Mouse (Mus musculus) hindlimb bud, embryonic 11.5 days (tissue): ENCODE measurements around the gene Arhgef12.
A peak's percentile ranks its signal among the peaks of the same experiment; 100 is the strongest.

Experiments used
- DNase-seq: peaks from one replicate; pipeline ENCODE4 v3.0.0-alpha.2; 2012; ENCODE audit warnings: low read depth, low spot score; ENCODE audit errors: extremely low spot score

The Arhgef12 gene

GRCm38 (mm10) chr9:43109125-43109524, 2.1 kb upstream of the Arhgef12 start:
- DNase-seq, result no peak

- no peak for DNase-seq
Measured at GRCm38 (mm10) chr9:43108721-43109120, 1.7 kb upstream of the Arhgef12 start.

- DNase-seq, result no peak
Measured at GRCm38 (mm10) chr9:43108081-43108480, 1.0 kb upstream of the Arhgef12 start.

- DNase-seq, result no peak
Measured at GRCm38 (mm10) chr9:43107555-43107954, 516 bp upstream of the Arhgef12 start.

- no peak for DNase-seq
Measured at GRCm38 (mm10) chr9:43106426-43107186, 433 bp downstream of the Arhgef12 start.

GRCm38 (mm10) chr9:43105664-43106361, 1.2 kb downstream of the Arhgef12 start:
- DNase-seq, result peak; percentile 77

GRCm38 (mm10) chr9:43104873-43105663, 2.0 kb downstream of the Arhgef12 start:
- DNase-seq, result no peak

- DNase-seq, result no peak
Measured at GRCm38 (mm10) chr9:43104526-43104872, 2.5 kb downstream of the Arhgef12 start.

- no peak for DNase-seq
Measured at GRCm38 (mm10) chr9:43103675-43104299, 3.3 kb downstream of the Arhgef12 start.

- no peak for DNase-seq
Measured at GRCm38 (mm10) chr9:43102931-43103330, 4.1 kb downstream of the Arhgef12 start.

GRCm38 (mm10) chr9:43101936-43102595, 5.0 kb downstream of the Arhgef12 start:
- no peak for DNase-seq

- no peak for DNase-seq
Measured at GRCm38 (mm10) chr9:43098922-43099321, 8.1 kb downstream of the Arhgef12 start.

GRCm38 (mm10) chr9:43097801-43098557, 9.1 kb downstream of the Arhgef12 start:
- no peak for DNase-seq

GRCm38 (mm10) chr9:43096337-43096736, 10.7 kb downstream of the Arhgef12 start:
- no peak for DNase-seq

GRCm38 (mm10) chr9:43094828-43095227, 12.2 kb downstream of the Arhgef12 start:
- DNase-seq, result no peak

GRCm38 (mm10) chr9:43093803-43094202, 13.2 kb downstream of the Arhgef12 start:
- no peak for DNase-seq

GRCm38 (mm10) chr9:43085686-43086285, 21.3 kb downstream of the Arhgef12 start:
- DNase-seq, result no peak

- no peak for DNase-seq
Measured at GRCm38 (mm10) chr9:43084496-43085362, 22.3 kb downstream of the Arhgef12 start.
